Mouse (Mus musculus) hindbrain, embryonic 12.5 days (tissue): ENCODE data around the gene Colec11. TPM values are rescaled to one million over a fixed set of nuclear protein-coding genes. Genes with fewer than 3 reads are reported as not detected.

Experiments used
- ATAC-seq: fragments of 200-750 bp; cut with Nextera tagmentation; 2 replicates; pipeline ENCODE4 v1.8.0; 2017; ENCODE audit warnings: moderate TSS enrichment; ENCODE audit not compliant: low FRiP score
- H3K27ac ChIP-seq: fragments of 300-500 bp; sonication (generic); 2 replicates; pipeline ENCODE4 v1.5.1; 2016; ENCODE audit warnings: mild to moderate bottlenecking
- H3K27me3 ChIP-seq: fragments of 300-500 bp; sonication (generic); 2 replicates; pipeline ENCODE4 v1.6.1; 2016; ENCODE audit warnings: mild to moderate bottlenecking
- H3K36me3 ChIP-seq: fragments of 300-500 bp; sonication (generic); 2 replicates; pipeline ENCODE4 v1.6.1; 2016; ENCODE audit warnings: mild to moderate bottlenecking
- H3K4me1 ChIP-seq: fragments of 300-500 bp; sonication (generic); 2 replicates; pipeline ENCODE4 v1.6.1; 2016
- H3K4me2 ChIP-seq: fragments of 300-500 bp; sonication (generic); replicated peaks from 2 replicates; pipeline ENCODE4 v1.6.1; 2016; ENCODE audit warnings: mild to moderate bottlenecking
- H3K4me3 ChIP-seq: fragments of 300-500 bp; sonication (generic); 2 replicates; pipeline ENCODE4 v1.5.1; 2016; ENCODE audit warnings: mild to moderate bottlenecking
- H3K9ac ChIP-seq: fragments of 300-500 bp; sonication (generic); 2 replicates; pipeline ENCODE4 v1.6.1; 2016; ENCODE audit warnings: mild to moderate bottlenecking, moderate library complexity
- H3K9me3 ChIP-seq: fragments of 300-500 bp; sonication (generic); replicated peaks from 2 replicates; pipeline ENCODE4 v1.6.1; 2016; ENCODE audit warnings: mild to moderate bottlenecking
- WGBS: fragments of 180-500 bp; shearing (Covaris S2); methylation state at CpG from one replicate; pipeline ENCODE4 v1.1.7; 2016; 5-methylcytosine and 5-hydroxymethylcytosine counted together
- polyA plus RNA-seq: library from polyadenylated mRNA; unstranded; fragments of >200 nt; fragmentation: Nextera tagmentation; extraction: Ambion mirVana; gene quantifications from 2 replicates; pipeline ENCODE4 v1.2.1, GENCODE M21; 2016

Colec11 gene
- polyA plus RNA-seq = 0.35 and 0.60 TPM in 2 replicates

- peaks cover 2% of the 10 kb centered on the region; the same call in 1 of the 2 replicates for H3K36me3 ChIP-seq
- H3K4me2 ChIP-seq = no peak within 1 kb of the TSS
- H3K4me1 ChIP-seq = peaks cover 12% of the 10 kb centered on the region; the same call in 1 of the 2 replicates
- ATAC-seq = no peak
- no peak within 1 kb of the TSS for H3K27ac ChIP-seq
- no peaks in the 10 kb centered on the region for H3K27me3 ChIP-seq
- H3K9ac ChIP-seq = no peak within 1 kb of the TSS
- WGBS = 59% methylated on average over 5 of the region's 5 CpGs
- no peaks in the 10 kb centered on the region for H3K9me3 ChIP-seq
- no peak within 1 kb of the TSS for H3K4me3 ChIP-seq
Observed at GRCm38 (mm10) chr12:28623195-28623594, at the start of gene Colec11. Gene Colec11, minus strand, starts transcription at chr12:28623377.

DNA sequence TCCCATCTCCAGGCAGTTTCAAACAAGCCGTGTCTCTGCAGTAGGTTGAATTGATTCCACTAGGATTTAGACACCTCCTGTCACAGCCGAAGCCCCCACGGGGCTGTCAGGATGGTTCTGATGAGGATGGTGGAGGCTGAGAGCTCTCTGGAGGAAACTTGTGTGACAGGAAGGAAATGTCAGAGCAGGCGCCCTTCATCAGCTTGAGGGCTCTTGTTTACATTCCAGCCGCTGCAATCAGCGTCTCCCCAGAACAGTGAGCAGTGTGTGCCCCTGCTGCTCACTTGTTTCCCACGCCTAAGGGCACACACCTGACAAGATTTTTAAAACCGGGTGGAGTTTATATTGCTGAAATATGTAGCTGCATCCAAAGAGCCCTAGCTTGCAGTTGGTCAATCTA is 44.1 kb upstream of the Colec11 start:
- H3K9ac ChIP-seq = no peak overlapping the region
- no peak overlapping the region for H3K27ac ChIP-seq
- no peaks in the 10 kb centered on the region for H3K4me1 ChIP-seq
- 0 out of 2 replicates have a peak, but pooled peaks cover 4% of the 10 kb centered on the region for H3K36me3 ChIP-seq
- WGBS = 54% methylated on average over 8 of the region's 8 CpGs
- no peak overlapping the region for H3K4me2 ChIP-seq
- no peak for ATAC-seq
- no peaks in the 10 kb centered on the region for H3K9me3 ChIP-seq
- H3K4me3 ChIP-seq = no peak overlapping the region
- H3K27me3 ChIP-seq = no peaks in the 10 kb centered on the region

DNA sequence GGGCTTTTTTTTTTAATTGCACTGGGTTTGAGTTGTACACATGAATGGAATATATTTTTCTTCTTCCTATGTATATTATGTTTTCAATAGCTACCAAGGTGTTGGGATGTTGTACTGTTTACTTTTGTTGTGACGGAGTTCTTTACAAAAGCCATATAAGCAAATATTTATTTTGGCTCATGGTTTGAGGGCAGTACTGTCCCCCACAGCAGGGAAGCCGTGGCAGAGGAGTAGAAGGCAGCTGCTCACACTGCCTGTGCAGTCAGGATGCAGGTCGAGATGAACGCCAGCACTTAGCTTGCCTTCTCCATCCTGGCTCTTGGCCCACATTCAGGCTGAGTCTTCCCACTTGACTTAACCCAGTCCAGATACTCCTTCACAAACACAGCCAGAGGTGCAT is 43.6 kb upstream of the Colec11 start:
- Histone ChIP-seq H3K4me2 (no peak overlapping the region), H3K4me1 (no peaks in the 10 kb centered on the region), H3K27me3 (no peaks in the 10 kb centered on the region), H3K27ac (no peak overlapping the region), H3K4me3 (no peak overlapping the region), H3K9ac (no peak overlapping the region), H3K36me3 (0 out of 2 replicates have a peak, but pooled peaks cover 6% of the 10 kb centered on the region), H3K9me3 (no peaks in the 10 kb centered on the region)
- WGBS = 76% methylated on average over 4 of the region's 4 CpGs
- ATAC-seq = no peak

GRCm38 (mm10) chr12:28662628-28663027 is 39.5 kb upstream of the Colec11 start:
- H3K4me3 ChIP-seq = no peak overlapping the region
- ATAC-seq = no peak
- WGBS = 83% methylated on average over 4 of the region's 4 CpGs
- H3K27ac ChIP-seq = no peak overlapping the region
- no peak overlapping the region for H3K9ac ChIP-seq
- H3K27me3 ChIP-seq = no peaks in the 10 kb centered on the region
- H3K9me3 ChIP-seq = no peaks in the 10 kb centered on the region
- H3K4me1 ChIP-seq = no peaks in the 10 kb centered on the region
- H3K36me3 ChIP-seq = peaks cover 38% of the 10 kb centered on the region
- H3K4me2 ChIP-seq = no peak overlapping the region

DNA sequence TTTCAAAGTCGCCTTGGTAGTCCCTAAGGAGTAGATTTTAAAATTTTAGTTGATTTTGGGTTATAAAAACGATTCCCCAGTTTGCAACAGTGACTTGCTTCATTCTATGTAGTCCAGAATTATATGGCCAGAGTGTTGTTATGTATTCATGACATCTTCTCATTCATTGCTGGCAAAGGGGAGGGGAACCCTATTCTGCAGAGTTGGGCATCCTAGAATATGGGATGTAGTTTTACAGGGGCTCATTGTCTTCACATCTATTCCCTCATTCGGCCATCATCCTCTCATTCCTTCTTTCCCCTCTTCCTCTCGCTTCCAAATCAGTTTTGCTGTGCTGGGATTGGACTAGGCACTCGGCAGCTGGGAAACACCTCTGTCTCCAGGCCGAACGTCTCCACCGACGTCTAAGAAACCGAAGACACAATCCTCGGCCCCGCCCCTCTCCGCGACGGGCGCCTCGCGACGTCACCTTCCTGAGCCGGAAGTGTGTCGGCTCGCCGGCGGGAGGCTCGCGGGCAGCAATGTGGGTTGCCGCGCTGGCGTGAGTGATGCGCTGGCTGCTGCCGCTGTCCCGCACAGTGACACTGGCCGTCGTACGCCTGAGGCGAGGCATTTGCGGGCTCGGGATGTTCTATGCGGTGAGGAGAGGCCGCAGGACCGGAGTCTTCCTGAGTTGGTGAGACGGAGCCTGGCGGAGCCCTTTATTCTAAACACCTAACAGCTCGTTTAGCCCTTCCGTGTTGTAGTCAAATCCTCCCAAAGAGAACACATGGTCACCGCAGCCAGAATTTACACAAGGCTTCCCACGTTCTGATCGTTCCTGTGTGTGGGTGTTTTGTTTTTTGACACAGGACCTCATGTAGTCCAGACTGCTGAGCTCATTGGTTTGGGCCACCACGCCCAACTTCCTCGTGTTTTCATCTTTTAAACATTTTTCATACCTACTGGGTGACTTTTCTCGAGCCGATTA is 26.2 kb upstream of the Colec11 start, which contains the start of gene Rnaseh1:
Gene Rnaseh1, plus strand, starts transcription at position 462 of the 970 bp plus-strand sequence.
- Histone ChIP-seq H3K4me1 (peaks cover 11% of the 10 kb centered on the region), H3K9ac (peak within 1 kb of the TSS; percentile 74), H3K4me2 (peak within 1 kb of the TSS; percentile 67), H3K9me3 (no peaks in the 10 kb centered on the region), H3K36me3 (peaks cover 6% of the 10 kb centered on the region), H3K4me3 (peak within 1 kb of the TSS; percentile 79), H3K27ac (peak within 1 kb of the TSS; percentile 81), H3K27me3 (no peaks in the 10 kb centered on the region; the same call in 1 of the 2 replicates)
- ATAC-seq = peak; percentile 93
- 2% methylated on average over 52 of the region's 52 CpGs for WGBS

DNA sequence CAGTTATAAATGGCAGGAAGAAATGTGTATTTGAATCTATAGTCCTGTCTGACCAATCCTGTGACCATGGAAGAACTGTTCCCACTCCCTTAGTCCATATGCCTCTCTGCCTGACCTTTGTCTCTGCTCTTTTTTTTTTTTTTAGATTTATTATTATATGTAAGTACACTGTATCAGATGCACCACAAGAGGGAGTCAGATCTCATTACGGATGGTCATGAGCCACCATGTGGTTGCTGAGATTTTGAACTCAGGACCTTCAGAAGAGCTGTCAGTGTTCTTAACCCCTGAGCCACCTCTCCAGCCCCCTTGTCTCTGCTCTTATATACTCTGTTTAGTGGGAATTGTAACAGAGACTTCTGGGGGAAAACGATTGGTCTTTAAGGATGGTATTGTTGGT is 15.6 kb upstream of the Colec11 start:
- ATAC-seq = no peak
- H3K4me2 ChIP-seq = no peak overlapping the region
- WGBS = 65% methylated on average over 2 of the region's 2 CpGs

GRCm38 (mm10) chr12:28636543-28636942 is 13.4 kb upstream of the Colec11 start:
- ATAC-seq = no peak
- no peak overlapping the region for H3K27ac ChIP-seq
- H3K9ac ChIP-seq = no peak overlapping the region
- no peaks in the 10 kb centered on the region for H3K9me3 ChIP-seq
- H3K36me3 ChIP-seq = peaks cover 29% of the 10 kb centered on the region
- H3K27me3 ChIP-seq = no peaks in the 10 kb centered on the region
- H3K4me2 ChIP-seq = peak overlapping the region; percentile 53
- peaks cover 14% of the 10 kb centered on the region for H3K4me1 ChIP-seq
- H3K4me3 ChIP-seq = peak overlapping the region; percentile 91
- WGBS = 92% methylated on average over 6 of the region's 6 CpGs

More for the DNA sequence above, 15.6 kb upstream of the Colec11 start:
- no peak overlapping the region for H3K9ac ChIP-seq
- H3K27me3 ChIP-seq = no peaks in the 10 kb centered on the region
- H3K4me3 ChIP-seq = no peak overlapping the region
- no peaks in the 10 kb centered on the region for H3K9me3 ChIP-seq
- peaks cover 11% of the 10 kb centered on the region for H3K4me1 ChIP-seq
- peaks cover 7% of the 10 kb centered on the region for H3K36me3 ChIP-seq
- H3K27ac ChIP-seq = no peak overlapping the region

DNA sequence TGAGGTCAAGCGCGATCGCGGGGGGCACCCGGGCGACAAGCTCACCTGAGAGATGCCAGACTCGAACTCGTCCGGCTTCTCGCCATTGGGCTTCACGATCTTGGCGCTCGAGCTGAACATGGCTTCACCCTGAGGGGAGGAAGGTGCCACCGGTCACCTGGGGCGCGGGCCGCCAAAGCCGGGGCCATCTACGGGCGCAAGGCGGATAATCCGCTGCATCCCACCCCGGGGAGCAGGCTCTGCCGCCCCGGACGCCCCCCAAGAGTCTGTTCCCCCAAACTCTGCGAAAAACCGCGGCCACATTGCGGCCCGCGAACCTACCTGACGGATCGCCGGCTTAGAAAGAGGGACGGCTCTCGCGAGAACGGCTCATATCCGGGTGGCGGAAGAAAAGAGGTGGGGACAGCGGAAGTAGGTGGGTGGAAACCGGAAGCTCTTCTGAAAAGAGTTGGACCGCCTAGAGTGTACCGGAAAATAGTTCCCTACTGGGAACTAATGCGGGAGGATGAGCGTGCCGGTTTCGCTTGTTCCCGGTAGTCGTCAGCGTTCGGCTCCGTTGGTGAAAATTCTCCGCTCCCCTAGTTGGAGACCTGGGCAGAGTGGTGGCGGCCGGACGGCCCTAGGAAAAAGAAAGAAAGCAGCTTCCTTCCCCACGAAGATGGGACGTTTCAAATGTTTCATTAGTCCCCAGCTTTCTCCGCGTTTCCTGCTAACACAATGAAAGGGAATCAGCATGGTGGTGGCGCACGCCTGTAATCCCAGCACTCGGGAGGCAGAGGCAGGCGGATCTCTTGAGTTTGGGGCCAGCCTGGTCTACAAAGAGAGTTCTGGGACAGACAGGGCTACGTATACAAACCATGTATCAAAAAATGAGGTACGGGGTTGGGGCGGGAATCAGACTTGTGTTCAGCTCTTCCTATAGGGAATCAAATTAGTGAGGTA is 12.6 kb upstream of the Colec11 start, which contains the start of gene Rps7:
Gene Rps7, minus strand, starts transcription at position 419 of the 942 bp plus-strand sequence.
- no peaks in the 10 kb centered on the region for H3K27me3 ChIP-seq
- 5% methylated on average over 69 of the region's 69 CpGs for WGBS
- H3K4me3 ChIP-seq = peak within 1 kb of the TSS; percentile 91
- H3K9ac ChIP-seq = peak within 1 kb of the TSS; percentile 99
- H3K9me3 ChIP-seq = no peaks in the 10 kb centered on the region
- ATAC-seq = peak; percentile 97
- H3K27ac ChIP-seq = peak within 1 kb of the TSS; percentile 80
- H3K4me1 ChIP-seq = peaks cover 14% of the 10 kb centered on the region
- H3K36me3 ChIP-seq = peaks cover 36% of the 10 kb centered on the region
- peak within 1 kb of the TSS; percentile 58 for H3K4me2 ChIP-seq

DNA sequence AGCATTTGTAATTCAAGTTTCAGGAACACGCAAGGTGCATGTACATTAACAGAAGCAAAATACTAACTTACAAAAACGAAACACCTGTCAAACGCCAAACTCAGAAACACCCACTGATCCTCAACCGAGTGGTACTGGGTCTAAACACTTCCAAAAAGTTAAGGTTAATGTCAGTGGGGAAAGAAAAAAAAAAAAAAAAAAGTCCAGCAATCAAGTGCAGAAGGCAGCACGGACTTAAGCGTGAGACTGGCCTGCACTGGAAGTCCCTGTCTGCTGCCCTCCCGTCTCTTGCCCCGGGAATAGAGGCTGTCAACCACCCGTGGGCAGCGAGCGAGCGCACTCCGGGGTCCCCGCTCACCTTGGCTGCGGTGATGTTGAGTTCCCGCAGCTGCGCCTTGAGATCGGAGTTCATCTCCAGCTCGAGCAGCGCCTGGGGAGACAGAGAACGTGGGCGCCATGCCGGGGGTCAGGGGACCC is 11.9 kb upstream of the Colec11 start:
- WGBS = under 1% methylated on average over 23 of the region's 23 CpGs
- H3K36me3 ChIP-seq = peaks cover 43% of the 10 kb centered on the region
- peak; percentile 54 for ATAC-seq
- H3K9me3 ChIP-seq = no peaks in the 10 kb centered on the region
- H3K4me3 ChIP-seq = peak overlapping the region; percentile 91
- peak overlapping the region; percentile 80 for H3K27ac ChIP-seq
- H3K27me3 ChIP-seq = no peaks in the 10 kb centered on the region
- H3K9ac ChIP-seq = peak overlapping the region; percentile 99
- H3K4me1 ChIP-seq = peaks cover 14% of the 10 kb centered on the region
- peak overlapping the region; percentile 58 for H3K4me2 ChIP-seq

- no peak for ATAC-seq
- Histone ChIP-seq H3K9ac (no peak overlapping the region), H3K4me1 (0 out of 2 replicates have a peak, but pooled peaks cover 3% of the 10 kb centered on the region), H3K36me3 (peaks cover 54% of the 10 kb centered on the region), H3K27ac (no peak overlapping the region), H3K9me3 (no peaks in the 10 kb centered on the region), H3K4me3 (no peak overlapping the region), H3K27me3 (no peaks in the 10 kb centered on the region), H3K4me2 (no peak overlapping the region)
- WGBS = 92% methylated on average over 2 of the region's 2 CpGs
Observed at GRCm38 (mm10) chr12:28628436-28628835, 5.3 kb upstream of the Colec11 start.

DNA sequence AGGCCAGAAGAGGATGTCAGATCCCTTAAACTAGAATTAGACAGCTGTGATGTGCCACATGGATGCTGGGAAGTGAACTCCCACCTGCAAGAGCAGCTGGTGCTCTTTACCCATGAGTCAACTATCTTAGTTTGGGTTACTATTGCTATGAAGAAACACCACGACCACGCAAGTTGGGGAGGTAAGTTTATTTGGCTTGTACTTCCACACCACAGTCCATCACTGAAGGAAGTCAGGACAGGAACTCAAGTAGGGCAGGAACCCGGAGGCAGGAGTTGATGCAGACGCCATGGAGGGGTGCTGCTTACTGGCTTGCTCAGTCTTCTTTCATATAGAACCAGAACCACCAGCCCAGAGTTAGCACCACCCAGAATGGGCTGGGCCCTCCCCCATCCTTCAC is 3.9 kb upstream of the Colec11 start:
- WGBS = 82% methylated on average over 4 of the region's 4 CpGs
- Histone ChIP-seq H3K36me3 (peaks cover 41% of the 10 kb centered on the region), H3K4me3 (no peak overlapping the region), H3K27ac (no peak overlapping the region), H3K27me3 (no peaks in the 10 kb centered on the region), H3K9me3 (no peaks in the 10 kb centered on the region), H3K4me2 (no peak overlapping the region), H3K4me1 (peaks cover 4% of the 10 kb centered on the region; the same call in 1 of the 2 replicates), H3K9ac (no peak overlapping the region)
- no peak for ATAC-seq
